Mouse (Mus musculus) CH12.LX (cell line): ENCODE results near the gene Lipe. TPM values are rescaled to one million over a fixed set of nuclear protein-coding genes. Genes with fewer than 3 reads are reported as not detected.

Source experiments
- DNase-seq: peaks from one replicate; pipeline ENCODE4 v3.0.0-alpha.2; 2013; ENCODE audit errors: extremely low read depth
- H3K27ac ChIP-seq: 2 replicates; pipeline ENCODE4 v1.5.1; 2012; ENCODE audit warnings: low read depth, mild to moderate bottlenecking, control low read depth, moderate library complexity; ENCODE audit not compliant: insufficient read depth
- H3K27me3 ChIP-seq: replicated peaks from 2 replicates; pipeline ENCODE3; 2012; ENCODE audit warnings: inconsistent platforms
- H3K36me3 ChIP-seq, 2 experiments: replicated peaks in 1 of 2; 2 replicates each; pipeline versions ENCODE3 to v1.6.1; 2012; ENCODE audit warnings: inconsistent platforms in 1 of 2, low read length in 1 of 2, mild to moderate bottlenecking in 1 of 2, mixed read lengths in 1 of 2, moderate library complexity in 1 of 2; ENCODE audit not compliant: control insufficient read depth in 1 of 2, insufficient read depth in 1 of 2
- H3K4me1 ChIP-seq, 2 experiments: 2 replicates each; pipeline ENCODE4 v1.6.1; 2012; ENCODE audit warnings: inconsistent platforms in 1 of 2, moderate library complexity in 1 of 2; ENCODE audit not compliant: insufficient read depth in 2 of 2, control insufficient read depth in 1 of 2
- H3K4me2 ChIP-seq: 2 replicates; pipeline ENCODE4 v1.6.1; 2012; ENCODE audit warnings: low read depth, mild to moderate bottlenecking, control low read depth; ENCODE audit not compliant: poor library complexity, insufficient read depth, severe bottlenecking
- H3K4me3 ChIP-seq, 3 experiments: fragments of 150-350 bp in 1 of 3; sonication (generic) in 1 of 3; replicated peaks in 1 of 3; 2 replicates each; pipeline versions ENCODE3 to v1.5.1; 2011 to 2012; ENCODE audit warnings: low read depth in 2 of 3, low read length in 2 of 3, mild to moderate bottlenecking in 2 of 3, moderate library complexity in 2 of 3, control low read depth in 1 of 3, improper control_type of control experiment in 1 of 3, inconsistent platforms in 1 of 3, mixed read lengths in 1 of 3; ENCODE audit not compliant: poor library complexity in 1 of 3
- H3K79me2 ChIP-seq: replicated peaks from 2 replicates; pipeline ENCODE4 v1.6.1; 2012; ENCODE audit warnings: mild to moderate bottlenecking, moderate library complexity; ENCODE audit not compliant: control insufficient read depth, poor library complexity, insufficient read depth, severe bottlenecking; ENCODE audit errors: extremely low read depth
- H3K9ac ChIP-seq: 2 replicates; pipeline ENCODE4 v1.6.1; 2012; ENCODE audit warnings: low read depth, mild to moderate bottlenecking, control low read depth, moderate library complexity; ENCODE audit not compliant: insufficient read depth
- H3K9me3 ChIP-seq: replicated peaks from 2 replicates; pipeline ENCODE3; 2012; ENCODE audit warnings: low read length, inconsistent platforms, mixed read lengths
- BHLHE40 ChIP-seq: IDR thresholded peaks from 2 replicates; pipeline ENCODE4 v1.6.1; 2011; ENCODE audit warnings: mild to moderate bottlenecking, low read depth, low read length, improper control_type of control experiment
- CHD1 ChIP-seq: IDR thresholded peaks from 2 replicates; pipeline ENCODE4 v1.6.1; 2012; ENCODE audit warnings: low read depth, low read length, improper control_type of control experiment, inconsistent platforms
- CTCF ChIP-seq, 2 experiments: IDR thresholded peaks in 1 of 2; conservative IDR thresholded peaks in 1 of 2; 2 replicates each; pipeline ENCODE4 v1.5.1; 2011 to 2012; ENCODE audit warnings: low read depth in 2 of 2, low read length in 2 of 2, improper control_type of control experiment in 1 of 2, inconsistent platforms in 1 of 2, mild to moderate bottlenecking in 1 of 2, moderate library complexity in 1 of 2
- EP300 ChIP-seq: IDR thresholded peaks from 2 replicates; pipeline ENCODE4 v1.6.1; 2011; ENCODE audit warnings: low read length, improper control_type of control experiment
- JUND ChIP-seq: conservative IDR thresholded peaks from 2 replicates; pipeline ENCODE4 v1.6.1; 2011; ENCODE audit warnings: low read depth, low read length, improper control_type of control experiment
- MAZ ChIP-seq: IDR thresholded peaks from 2 replicates; pipeline ENCODE4 v1.6.1; 2012; ENCODE audit warnings: low read depth, mild to moderate bottlenecking, inconsistent platforms, low read length, improper control_type of control experiment, moderate library complexity
- MEF2A ChIP-seq: IDR thresholded peaks from 2 replicates; pipeline ENCODE4 v1.6.1; 2014; ENCODE audit warnings: low read depth, mild to moderate bottlenecking, inconsistent platforms, low read length, improper control_type of control experiment, borderline replicate concordance
- NELFE ChIP-seq: IDR thresholded peaks from 2 replicates; pipeline ENCODE4 v1.6.1; 2011; ENCODE audit warnings: low read depth, low read length, improper control_type of control experiment
- PAX5 ChIP-seq: IDR thresholded peaks from 2 replicates; pipeline ENCODE4 v1.6.1; 2012; ENCODE audit warnings: low read length, inconsistent platforms, mixed read lengths
- POLR2A ChIP-seq: IDR thresholded peaks from 2 replicates; pipeline ENCODE4 v1.6.1; 2011; ENCODE audit warnings: low read depth, mild to moderate bottlenecking, improper control_type of control experiment, low read length
- RCOR1 ChIP-seq: conservative IDR thresholded peaks from 2 replicates; pipeline ENCODE4 v1.6.1; 2012; ENCODE audit warnings: low read depth, mild to moderate bottlenecking, inconsistent platforms, low read length, improper control_type of control experiment
- SIN3A ChIP-seq: IDR thresholded peaks from 2 replicates; pipeline ENCODE4 v1.6.1; 2012; ENCODE audit warnings: low read length, improper control_type of control experiment, inconsistent platforms
- SMC3 ChIP-seq: IDR thresholded peaks from 2 replicates; pipeline ENCODE4 v1.6.1; 2011; ENCODE audit warnings: low read depth, low read length, improper control_type of control experiment
- USF1 ChIP-seq: IDR thresholded peaks from 2 replicates; pipeline ENCODE4 v1.6.1; 2014; ENCODE audit warnings: low read depth, mild to moderate bottlenecking, inconsistent platforms, low read length, improper control_type of control experiment
- ZC3H11A ChIP-seq: IDR thresholded peaks from 2 replicates; pipeline ENCODE4 v1.6.1; 2012; ENCODE audit warnings: low read depth, mild to moderate bottlenecking, inconsistent platforms, low read length, improper control_type of control experiment
- ZKSCAN1 ChIP-seq: IDR thresholded peaks from 2 replicates; pipeline ENCODE4 v1.6.1; 2012; ENCODE audit warnings: low read depth, inconsistent platforms, low read length, improper control_type of control experiment, borderline replicate concordance
- ZNF384 ChIP-seq: IDR thresholded peaks from 2 replicates; pipeline ENCODE4 v1.6.1; 2012; ENCODE audit warnings: low read depth, low read length, improper control_type of control experiment, inconsistent platforms
- dilution Hi-C: fragments of 300-500 bp; cut with MboI; formaldehyde crosslinking; loops from 2 replicates; pipeline ENCODE4 v1.14.3; 2020; ENCODE audit warnings: low sequenced_read_pairs; ENCODE audit not compliant: extremely low pct_unique_long_range_greater_than_20kb, extremely low pct_ligation_motif_present
- in situ Hi-C: fragments of 300-500 bp; cut with MboI; formaldehyde crosslinking; loops from 3 replicates; pipeline ENCODE4 v1.14.3; 2019; ENCODE audit warnings: low sequenced_read_pairs, low pct_ligation_motif_present, low pct_unique_long_range_greater_than_20kb, mixed read lengths
- polyA plus RNA-seq: library from polyadenylated mRNA; unstranded; fragments of >175 nt; gene quantifications from 2 replicates; pipeline ENCODE4 v1.2.1, GENCODE M21; 2012; ENCODE audit warnings: low read depth; ENCODE audit not compliant: insufficient read length
- total RNA-seq, 2 experiments: library from RNA; depleted of rRNA; stranded (reverse); fragments of 300-350 nt in 1 of 2; fragments of >200 nt in 1 of 2; gene quantifications; 2 replicates each; pipeline ENCODE4 v1.2.3; 2012 to 2014

Lipe gene
- total and polyA plus RNA-seq, 3 experiments = 2.8 to 5.9 (median 3.4) TPM

GRCm38 (mm10) chr7:25367632-25368293, 30.7 kb downstream of the Lipe start:
- Histone ChIP-seq H3K36me3 (no peaks in the 10 kb centered on the region), H3K27me3 (peaks cover 62% of the 10 kb centered on the region), H3K27ac (no peak overlapping the region), H3K79me2 (no peaks in the 10 kb centered on the region), H3K4me2 (no peak overlapping the region), H3K9ac (no peak overlapping the region), H3K4me1 (peaks cover 0 to 3% of the 10 kb centered on the region in 2 experiments; a peak in 1 of 4 replicates), H3K9me3 (no peaks in the 10 kb centered on the region), H3K4me3 (no peak overlapping the region)
- TF ChIP-seq CHD1 (no peak), CTCF (conservative IDR thresholded peaks at IDR 0.05 in 1 of 2, IDR thresholded peaks at IDR 0.05 in 1 of 2; ENCODE audit: low read depth in 2 of 2, low read length in 2 of 2) (peak in 1 of 2 experiments; percentile 33; a peak in 2 of 4 replicates), SMC3 (peak; percentile 17; the same call in 1 of the 2 replicates)
- in situ Hi-C loops = no loop called here
- dilution Hi-C loops = no loop called here
- no peak for DNase-seq

- DNase-seq = no peak
- Histone ChIP-seq H3K36me3 (no peaks in the 10 kb centered on the region), H3K4me3 (no peak overlapping the region), H3K9ac (no peak overlapping the region), H3K9me3 (no peaks in the 10 kb centered on the region), H3K4me1 (peaks cover 0 to 3% of the 10 kb centered on the region in 2 experiments; a peak in 1 of 4 replicates), H3K79me2 (no peaks in the 10 kb centered on the region), H3K4me2 (no peak overlapping the region), H3K27me3 (peaks cover 52% of the 10 kb centered on the region), H3K27ac (no peak overlapping the region)
- in situ Hi-C loops (no loop called here), dilution Hi-C loops (no loop called here)
- no peak for TF ChIP-seq BHLHE40
- no peak for TF ChIP-seq MEF2A
- no peak for TF ChIP-seq ZC3H11A
- TF ChIP-seq SMC3 = no peak
- no peak for TF ChIP-seq ZKSCAN1
- no peak for TF ChIP-seq EP300
- TF ChIP-seq CHD1 = no peak
Measured at GRCm38 (mm10) chr7:25365937-25366625, 32.4 kb downstream of the Lipe start.

- Histone ChIP-seq H3K27ac (no peak overlapping the region), H3K9ac (no peak overlapping the region), H3K9me3 (no peaks in the 10 kb centered on the region), H3K27me3 (peaks cover 31% of the 10 kb centered on the region), H3K36me3 (no peaks in the 10 kb centered on the region), H3K4me3 (no peak overlapping the region), H3K4me1 (peaks cover 0 to 3% of the 10 kb centered on the region in 2 experiments; a peak in 1 of 4 replicates), H3K4me2 (no peak overlapping the region), H3K79me2 (no peaks in the 10 kb centered on the region)
- in situ Hi-C loops (no loop called here), dilution Hi-C loops (no loop called here)
- no peak for TF ChIP-seq RCOR1
- no peak for TF ChIP-seq SIN3A
- TF ChIP-seq USF1 = no peak
- no peak for TF ChIP-seq NELFE
- TF ChIP-seq CTCF (conservative IDR thresholded peaks at IDR 0.05 in 1 of 2, IDR thresholded peaks at IDR 0.05 in 1 of 2; ENCODE audit: low read depth in 2 of 2, low read length in 2 of 2) = no peak
- TF ChIP-seq ZNF384 = no peak
- TF ChIP-seq PAX5 = no peak
- no peak for TF ChIP-seq JUND
- no peak for TF ChIP-seq POLR2A
- TF ChIP-seq MAZ = no peak
- DNase-seq = no peak
Measured at GRCm38 (mm10) chr7:25363632-25364031, 34.9 kb downstream of the Lipe start.
